Mouse (Mus musculus) intestine, embryonic 16.5 days (tissue): ENCODE measurements around the gene Klhl21. TPM values are rescaled to one million over a fixed set of nuclear protein-coding genes. Genes with fewer than 3 reads are reported as not detected.

Experiments used
- ATAC-seq: fragments of 200-750 bp; cut with Nextera tagmentation; 2 replicates; pipeline ENCODE4 v1.8.0; 2017; ENCODE audit warnings: moderate TSS enrichment, moderate library complexity
- H3K27ac ChIP-seq: fragments of 300-500 bp; sonication (generic); 2 replicates; pipeline ENCODE4 v1.5.1; 2014; ENCODE audit warnings: mild to moderate bottlenecking, low read length
- H3K27me3 ChIP-seq: fragments of 300-500 bp; sonication (generic); replicated peaks from 2 replicates; pipeline ENCODE4 v1.6.1; 2014; ENCODE audit warnings: low read length, control low read depth, mixed read lengths; ENCODE audit not compliant: control insufficient read depth, insufficient read depth
- H3K36me3 ChIP-seq: fragments of 300-500 bp; sonication (generic); 2 replicates; pipeline ENCODE4 v1.6.1; 2014; ENCODE audit warnings: low read length, control low read depth; ENCODE audit not compliant: control insufficient read depth, insufficient read depth
- H3K4me1 ChIP-seq: fragments of 300-500 bp; sonication (generic); 2 replicates; pipeline ENCODE4 v1.6.1; 2014; ENCODE audit warnings: low read length, control low read depth, mixed read lengths; ENCODE audit not compliant: control insufficient read depth, insufficient read depth
- H3K4me2 ChIP-seq: fragments of 300-500 bp; sonication (generic); 2 replicates; pipeline ENCODE4 v1.6.1; 2014; ENCODE audit warnings: low read depth, low read length, control low read depth
- H3K4me3 ChIP-seq: fragments of 300-500 bp; sonication (generic); 2 replicates; pipeline ENCODE4 v1.5.1; 2014; ENCODE audit warnings: mild to moderate bottlenecking, low read length
- H3K9ac ChIP-seq: fragments of 300-500 bp; sonication (generic); 2 replicates; pipeline ENCODE4 v1.6.1; 2014; ENCODE audit warnings: low read depth, low read length
- H3K9me3 ChIP-seq: fragments of 300-500 bp; sonication (generic); 2 replicates; pipeline ENCODE4 v1.6.1; 2016; ENCODE audit warnings: low read length, control low read depth; ENCODE audit not compliant: control insufficient read depth
- WGBS: fragments of 180-500 bp; shearing (Covaris S2); extraction: QIAGEN DNeasy Blood & Tissue Kit; methylation state at CpG from one replicate; pipeline ENCODE4 v1.1.7; 2014; 5-methylcytosine and 5-hydroxymethylcytosine counted together
- polyA plus RNA-seq: library from polyadenylated mRNA; unstranded; fragments of >200 nt; fragmentation: Nextera tagmentation; extraction: Ambion mirVana; gene quantifications from 2 replicates; pipeline ENCODE4 v1.2.1, GENCODE M21; 2015

Klhl21 gene
- polyA plus RNA-seq, 1 experiment from 2014 or later, result 7.4 TPM

- Histone ChIP-seq H3K27ac (no peak overlapping the region), H3K9me3 (no peaks in the 10 kb centered on the region), H3K4me1 (peaks cover 6% of the 10 kb centered on the region), H3K4me3 (no peak overlapping the region), H3K9ac (no peak overlapping the region), H3K36me3 (peaks cover 19% of the 10 kb centered on the region), H3K4me2 (no peak overlapping the region), H3K27me3 (no peaks in the 10 kb centered on the region)
- WGBS, result 9% methylated on average over 5 of the region's 5 CpGs
- peak; percentile 64 for ATAC-seq
These were observed 27.2 kb upstream of the Klhl21 start for GRCm38 (mm10) chr4:151981363-151981762.

DNA sequence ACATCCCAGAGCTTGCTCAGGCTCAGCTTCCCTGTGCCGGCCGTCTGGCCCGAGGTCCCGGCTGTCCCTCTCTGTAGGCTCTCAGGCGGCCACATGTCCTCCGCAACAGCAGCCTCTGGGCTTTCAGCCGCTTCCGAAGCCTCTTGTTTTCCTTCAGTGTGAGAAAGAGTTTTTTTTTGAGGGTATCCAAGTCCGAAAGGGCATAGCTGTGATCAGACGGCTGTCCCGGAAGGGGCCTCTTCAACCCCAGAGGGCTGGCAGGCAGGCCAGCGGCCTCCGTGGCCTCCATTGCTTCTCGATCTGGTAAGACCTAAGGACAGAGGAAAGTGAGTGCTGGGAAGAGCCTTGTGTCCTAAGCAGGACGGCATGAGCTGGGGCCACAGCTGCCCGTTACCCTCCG is 25.6 kb upstream of the Klhl21 start:
- WGBS, result 62% methylated on average over 17 of the region's 17 CpGs
- H3K27me3 ChIP-seq, result no peaks in the 10 kb centered on the region
- peaks cover 20% of the 10 kb centered on the region for H3K4me1 ChIP-seq
- H3K9me3 ChIP-seq, result no peaks in the 10 kb centered on the region
- no peak for ATAC-seq
- H3K27ac ChIP-seq, result no peak overlapping the region
- no peak overlapping the region for H3K4me3 ChIP-seq
- no peak overlapping the region for H3K4me2 ChIP-seq
- 0 out of 2 replicates have a peak overlapping the region, but pooled peaks have one; percentile 37 for H3K9ac ChIP-seq
- H3K36me3 ChIP-seq, result peaks cover 12% of the 10 kb centered on the region

DNA sequence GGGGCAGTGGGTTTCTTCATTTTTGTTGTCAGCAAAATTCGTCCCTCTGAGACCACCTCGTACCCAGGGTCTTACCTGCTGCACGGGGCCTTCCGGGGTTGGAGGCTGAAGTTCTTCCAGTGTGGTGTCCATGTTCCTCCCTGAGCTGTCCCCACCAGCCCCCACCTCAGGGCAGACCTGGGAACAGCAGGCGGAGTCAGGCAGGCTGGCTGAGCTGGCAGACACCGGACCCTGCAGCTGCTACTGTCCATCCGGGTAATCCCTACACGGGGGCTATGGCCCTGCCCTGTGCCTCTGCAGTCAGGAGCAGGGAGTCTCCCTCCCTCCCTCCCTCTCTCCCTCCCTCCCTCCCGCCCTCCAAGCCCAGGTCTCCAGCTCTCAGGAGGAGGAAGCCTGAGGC is 25.0 kb upstream of the Klhl21 start:
- no peak overlapping the region for H3K4me2 ChIP-seq
- 35% methylated on average over 8 of the region's 9 CpGs for WGBS
- H3K27me3 ChIP-seq, result no peaks in the 10 kb centered on the region
- ATAC-seq, result no peak
- peaks cover 12% of the 10 kb centered on the region for H3K36me3 ChIP-seq
- no peak overlapping the region for H3K27ac ChIP-seq
- H3K4me1 ChIP-seq, result peaks cover 20% of the 10 kb centered on the region
- no peaks in the 10 kb centered on the region for H3K9me3 ChIP-seq
- H3K9ac ChIP-seq, result 0 out of 2 replicates have a peak overlapping the region, but pooled peaks have one; percentile 8
- no peak overlapping the region for H3K4me3 ChIP-seq

DNA sequence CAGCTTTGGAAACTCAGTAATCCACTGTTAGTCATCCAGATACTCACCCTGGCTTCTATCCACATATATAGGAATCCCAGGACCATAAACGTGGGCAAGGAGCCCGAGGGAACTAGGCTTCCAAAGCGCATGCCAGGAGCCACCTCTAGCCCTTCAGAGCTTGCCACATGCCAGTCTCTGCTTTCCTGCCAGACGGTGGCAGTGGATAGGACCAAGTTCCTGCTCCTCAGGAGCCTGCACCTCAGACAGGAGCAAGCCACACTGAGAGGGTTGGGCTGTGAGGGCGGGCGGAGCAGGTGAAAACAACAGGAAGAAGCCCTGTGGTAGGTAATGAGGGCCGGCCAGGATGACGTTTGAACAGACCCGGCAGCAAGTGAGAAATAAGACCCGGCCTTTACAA is 22.7 kb upstream of the Klhl21 start:
- peaks cover 7% of the 10 kb centered on the region; the same call in 1 of the 2 replicates for H3K36me3 ChIP-seq
- no peak overlapping the region for H3K4me3 ChIP-seq
- no peaks in the 10 kb centered on the region for H3K27me3 ChIP-seq
- H3K9ac ChIP-seq, result no peak overlapping the region; the same call in 1 of the 2 replicates
- 0 out of 2 replicates have a peak overlapping the region, but pooled peaks have one; percentile 7 for H3K4me2 ChIP-seq
- 0 out of 2 replicates have a peak overlapping the region, but pooled peaks have one; percentile 36 for H3K27ac ChIP-seq
- no peaks in the 10 kb centered on the region for H3K9me3 ChIP-seq
- peak; percentile 35; the same call in 1 of the 2 replicates for ATAC-seq
- peaks cover 25% of the 10 kb centered on the region for H3K4me1 ChIP-seq
- WGBS, result 26% methylated on average over 10 of the region's 10 CpGs

DNA sequence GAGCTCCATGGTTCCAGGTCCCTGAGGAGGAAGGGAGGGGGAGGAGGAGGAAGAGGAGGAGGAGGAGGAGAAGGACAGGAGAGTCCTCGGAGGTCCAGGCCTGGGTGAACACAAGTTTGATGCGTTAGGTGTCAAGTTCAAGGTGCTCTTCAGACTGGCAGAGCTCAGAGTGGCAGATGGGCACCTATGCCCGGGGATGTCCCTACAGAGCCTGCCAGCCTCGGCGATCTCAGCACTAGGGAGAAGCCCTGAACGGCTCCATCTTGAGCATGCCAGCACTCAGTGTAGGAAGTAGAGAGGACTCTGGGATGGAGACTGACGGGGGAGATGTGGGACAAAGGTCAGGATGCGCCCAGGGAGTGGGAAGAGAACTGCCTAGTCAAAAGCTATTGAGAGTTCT is 22.0 kb upstream of the Klhl21 start:
- Histone ChIP-seq H3K27me3 (no peaks in the 10 kb centered on the region), H3K27ac (no peak overlapping the region), H3K36me3 (peaks cover 14% of the 10 kb centered on the region), H3K9ac (no peak overlapping the region), H3K4me3 (no peak overlapping the region), H3K9me3 (no peaks in the 10 kb centered on the region), H3K4me1 (peaks cover 25% of the 10 kb centered on the region), H3K4me2 (peak overlapping the region; percentile 17; the same call in 1 of the 2 replicates)
- 0 out of 2 replicates have a peak, but pooled peaks have one; percentile 2 for ATAC-seq
- WGBS, result 63% methylated on average over 8 of the region's 8 CpGs

DNA sequence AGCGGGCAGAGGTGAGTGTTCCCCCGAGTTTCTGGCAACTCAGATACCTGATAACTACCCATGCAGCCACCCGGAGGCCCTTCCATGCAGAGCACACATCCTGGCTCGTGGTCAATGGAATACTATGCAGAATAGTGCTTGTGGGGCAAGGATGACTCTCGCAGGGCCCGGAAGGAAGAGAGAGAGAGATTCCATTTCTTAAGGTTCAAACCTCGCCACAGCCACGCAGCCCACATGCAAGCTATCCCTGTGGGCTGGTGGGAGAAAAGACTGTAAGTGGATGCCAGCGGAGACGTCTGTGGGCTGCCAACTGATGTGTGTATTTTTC is 20.6 kb upstream of the Klhl21 start:
- Histone ChIP-seq H3K9me3 (no peaks in the 10 kb centered on the region), H3K4me2 (peak overlapping the region; percentile 57), H3K27ac (peak overlapping the region; percentile 90), H3K4me3 (peak overlapping the region; percentile 97), H3K4me1 (peaks cover 25% of the 10 kb centered on the region), H3K9ac (peak overlapping the region; percentile 97), H3K36me3 (peaks cover 14% of the 10 kb centered on the region), H3K27me3 (no peaks in the 10 kb centered on the region)
- 26% methylated on average over 10 of the region's 10 CpGs for WGBS
- no peak for ATAC-seq

- WGBS, result under 1% methylated on average over 54 of the region's 54 CpGs
- Histone ChIP-seq H3K9ac (peak within 1 kb of the TSS; percentile 97), H3K4me2 (peak within 1 kb of the TSS; percentile 57), H3K27me3 (no peaks in the 10 kb centered on the region), H3K36me3 (peaks cover 14% of the 10 kb centered on the region), H3K9me3 (no peaks in the 10 kb centered on the region), H3K4me1 (peaks cover 30% of the 10 kb centered on the region), H3K27ac (peak within 1 kb of the TSS; percentile 90), H3K4me3 (peak within 1 kb of the TSS; percentile 97)
- peak; percentile 80 for ATAC-seq
These were observed 20.1 kb upstream of the Klhl21 start, which contains the start of gene Thap3 for GRCm38 (mm10) chr4:151988342-151989109. Gene Thap3, minus strand, starts transcription at chr4:151988997.

DNA sequence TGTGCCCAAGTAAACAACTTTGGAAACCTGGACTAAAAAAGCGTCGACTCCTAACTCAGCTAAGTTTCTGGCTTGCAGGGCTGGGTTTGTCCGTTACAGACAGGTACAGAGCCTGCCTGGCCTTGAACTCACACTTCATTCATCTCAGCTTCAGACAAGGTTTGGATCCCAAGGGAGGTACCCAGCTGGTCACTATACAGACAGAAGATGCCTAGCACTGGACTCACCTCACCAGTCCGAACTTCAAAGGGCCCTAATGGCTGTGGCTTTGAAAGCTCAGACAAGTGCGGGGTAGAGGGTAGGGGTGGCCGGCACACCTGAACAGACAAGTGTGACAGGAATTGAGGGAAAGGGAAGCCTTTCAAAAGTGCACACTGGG is 19.5 kb upstream of the Klhl21 start:
- peak overlapping the region; percentile 97 for H3K4me3 ChIP-seq
- H3K9me3 ChIP-seq, result no peaks in the 10 kb centered on the region
- peak; percentile 11; the same call in 1 of the 2 replicates for ATAC-seq
- WGBS, result 28% methylated on average over 6 of the region's 6 CpGs
- no peaks in the 10 kb centered on the region for H3K27me3 ChIP-seq
- peak overlapping the region; percentile 90 for H3K27ac ChIP-seq
- peaks cover 14% of the 10 kb centered on the region for H3K36me3 ChIP-seq
- H3K9ac ChIP-seq, result peak overlapping the region; percentile 97
- H3K4me1 ChIP-seq, result peaks cover 35% of the 10 kb centered on the region
- H3K4me2 ChIP-seq, result peak overlapping the region; percentile 57

- no peak overlapping the region for H3K4me2 ChIP-seq
- peaks cover 25% of the 10 kb centered on the region for H3K4me1 ChIP-seq
- ATAC-seq, result no peak
- no peak overlapping the region for H3K4me3 ChIP-seq
- no peak overlapping the region for H3K27ac ChIP-seq
- no peaks in the 10 kb centered on the region for H3K27me3 ChIP-seq
- no peaks in the 10 kb centered on the region for H3K9me3 ChIP-seq
- no peak overlapping the region for H3K9ac ChIP-seq
- WGBS, result 87% methylated on average over 9 of the region's 9 CpGs
- peaks cover 14% of the 10 kb centered on the region for H3K36me3 ChIP-seq
These were observed 16.5 kb upstream of the Klhl21 start for GRCm38 (mm10) chr4:151992091-151992490.
